Mouse (Mus musculus): ENCODE results near the gene Ciao1. TPM values are rescaled to one million over a fixed set of nuclear protein-coding genes. Genes with fewer than 3 reads are reported as not detected.
A peak's percentile ranks its signal among the peaks of the same experiment; 100 is the strongest.

Gene Ciao1
- total RNA-seq (2014; rRNA removed) (32.8 and 50.3 TPM in 2 replicates), polyA plus RNA-seq (2015; fragmentation: Nextera tagmentation; extraction: Ambion mirVana) (27.8 and 33.1 TPM in 2 replicates)

GRCm38 (mm10) chr2:127247592-127248333, at the start of gene Ciao1, which contains the start of gene Tmem127:
Gene Ciao1 (minus strand): TSS chr2:127247816.
Gene Tmem127 (plus strand): TSS chr2:127247908.
- 0 out of 2 replicates have a peak, but pooled peaks have one; percentile 20 for TF ChIP-seq CTCF (IDR thresholded peaks at IDR 0.05; ENCODE audit: low read depth)
- H3K9me3 ChIP-seq (ENCODE audit: low read length) = no peaks in the 10 kb centered on the region
- peak within 1 kb of the TSS; percentile 68 for H3K4me3 ChIP-seq (ENCODE audit: low read depth, low read length)
- H3K36me3 ChIP-seq (ENCODE audit: insufficient read depth) = peaks cover 33% of the 10 kb centered on the region
- H3K27me3 ChIP-seq (ENCODE audit: insufficient read depth, low read length) = no peaks in the 10 kb centered on the region
- H3K4me2 ChIP-seq (ENCODE audit: low read depth) = peak within 1 kb of the TSS; percentile 82
- ATAC-seq = peak; percentile 99
- peaks cover 20% of the 10 kb centered on the region for H3K4me1 ChIP-seq (ENCODE audit: insufficient read depth)
- WGBS = 2% methylated on average over 53 of the region's 53 CpGs
- peak within 1 kb of the TSS; percentile 76 for H3K9ac ChIP-seq
- peak within 1 kb of the TSS; percentile 79 for H3K27ac ChIP-seq (ENCODE audit: low read depth, low read length)
- DNase-seq = peak; percentile 99

- Histone ChIP-seq H3K4me1 (ENCODE audit: insufficient read depth) (no peaks in the 10 kb centered on the region), H3K4me3 (ENCODE audit: low read depth, low read length) (no peak overlapping the region), H3K27ac (ENCODE audit: low read depth, low read length) (no peak overlapping the region), H3K4me2 (ENCODE audit: low read depth) (no peak overlapping the region), H3K9me3 (ENCODE audit: low read length) (no peaks in the 10 kb centered on the region), H3K9ac (no peak overlapping the region), H3K36me3 (ENCODE audit: insufficient read depth) (peaks cover 84% of the 10 kb centered on the region), H3K27me3 (ENCODE audit: insufficient read depth, low read length) (no peaks in the 10 kb centered on the region)
- DNase-seq = no peak
- 96% methylated on average over 7 of the region's 7 CpGs for WGBS
- no peak for ATAC-seq
- no peak for TF ChIP-seq CTCF (IDR thresholded peaks at IDR 0.05; ENCODE audit: low read depth)
These were observed 49.6 kb upstream of the Ciao1 start for GRCm38 (mm10) chr2:127297001-127297805.

GRCm38 (mm10) chr2:127292250-127292649, 44.6 kb upstream of the Ciao1 start:
- Histone ChIP-seq H3K4me1 (ENCODE audit: insufficient read depth) (no peaks in the 10 kb centered on the region), H3K9ac (no peak overlapping the region), H3K27ac (ENCODE audit: low read depth, low read length) (no peak overlapping the region), H3K36me3 (ENCODE audit: insufficient read depth) (peaks cover 66% of the 10 kb centered on the region), H3K27me3 (ENCODE audit: insufficient read depth, low read length) (no peaks in the 10 kb centered on the region), H3K4me2 (ENCODE audit: low read depth) (no peak overlapping the region), H3K4me3 (ENCODE audit: low read depth, low read length) (no peak overlapping the region), H3K9me3 (ENCODE audit: low read length) (no peaks in the 10 kb centered on the region)
- ATAC-seq (no peak), DNase-seq (no peak)
- TF ChIP-seq CTCF (IDR thresholded peaks at IDR 0.05; ENCODE audit: low read depth) = no peak
- 89% methylated on average over 4 of the region's 4 CpGs for WGBS

- no peak for TF ChIP-seq CTCF (IDR thresholded peaks at IDR 0.05; ENCODE audit: low read depth)
- H3K36me3 ChIP-seq (ENCODE audit: insufficient read depth) = no peaks in the 10 kb centered on the region
- ATAC-seq (no peak), DNase-seq (no peak)
- no peak overlapping the region for H3K4me2 ChIP-seq (ENCODE audit: low read depth)
- H3K9ac ChIP-seq = no peak overlapping the region
- no peak overlapping the region for H3K4me3 ChIP-seq (ENCODE audit: low read depth, low read length)
- no peaks in the 10 kb centered on the region for H3K9me3 ChIP-seq (ENCODE audit: low read length)
- H3K27me3 ChIP-seq (ENCODE audit: insufficient read depth, low read length) = no peaks in the 10 kb centered on the region
- no peaks in the 10 kb centered on the region for H3K4me1 ChIP-seq (ENCODE audit: insufficient read depth)
- H3K27ac ChIP-seq (ENCODE audit: low read depth, low read length) = no peak overlapping the region
These were observed 30.5 kb upstream of the Ciao1 start for GRCm38 (mm10) chr2:127278162-127278561.

- ATAC-seq (no peak), DNase-seq (no peak)
- TF ChIP-seq CTCF (IDR thresholded peaks at IDR 0.05; ENCODE audit: low read depth) = no peak
- Histone ChIP-seq H3K4me2 (ENCODE audit: low read depth) (no peak overlapping the region), H3K9me3 (ENCODE audit: low read length) (no peaks in the 10 kb centered on the region), H3K9ac (no peak overlapping the region), H3K36me3 (ENCODE audit: insufficient read depth) (no peaks in the 10 kb centered on the region), H3K27me3 (ENCODE audit: insufficient read depth, low read length) (no peaks in the 10 kb centered on the region), H3K4me1 (ENCODE audit: insufficient read depth) (0 out of 2 replicates have a peak, but pooled peaks cover 3% of the 10 kb centered on the region), H3K4me3 (ENCODE audit: low read depth, low read length) (no peak overlapping the region), H3K27ac (ENCODE audit: low read depth, low read length) (no peak overlapping the region)
- WGBS = 76% methylated on average over 5 of the region's 5 CpGs
These were observed 28.1 kb upstream of the Ciao1 start for GRCm38 (mm10) chr2:127275551-127276320.

GRCm38 (mm10) chr2:127274590-127274989, 27.0 kb upstream of the Ciao1 start:
- no peak overlapping the region for H3K27ac ChIP-seq (ENCODE audit: low read depth, low read length)
- H3K4me3 ChIP-seq (ENCODE audit: low read depth, low read length) = no peak overlapping the region
- H3K36me3 ChIP-seq (ENCODE audit: insufficient read depth) = no peaks in the 10 kb centered on the region
- H3K9me3 ChIP-seq (ENCODE audit: low read length) = no peaks in the 10 kb centered on the region
- ATAC-seq = no peak
- H3K27me3 ChIP-seq (ENCODE audit: insufficient read depth, low read length) = no peaks in the 10 kb centered on the region
- H3K4me1 ChIP-seq (ENCODE audit: insufficient read depth) = 0 out of 2 replicates have a peak, but pooled peaks cover 3% of the 10 kb centered on the region
- TF ChIP-seq CTCF (IDR thresholded peaks at IDR 0.05; ENCODE audit: low read depth) = no peak
- no peak overlapping the region for H3K4me2 ChIP-seq (ENCODE audit: low read depth)
- no peak overlapping the region for H3K9ac ChIP-seq
- no peak for DNase-seq
- WGBS = 69% methylated on average over 2 of the region's 2 CpGs
